Mouse (Mus musculus) small intestine, adult 2 months (tissue): ENCODE results near the gene Hecw2. TPM values are rescaled to one million over a fixed set of nuclear protein-coding genes. Genes with fewer than 3 reads are reported as not detected.

ENCODE experiments used
- H3K27ac ChIP-seq: fragments of 200-500 bp; 2 replicates; pipeline ENCODE4 v1.5.1; 2012; ENCODE audit warnings: low read depth, low read length, control low read depth, inconsistent platforms; ENCODE audit not compliant: insufficient read depth
- H3K27me3 ChIP-seq: fragments of 200-500 bp; 2 replicates; pipeline ENCODE4 v1.6.1; 2012; ENCODE audit warnings: mild to moderate bottlenecking, moderate library complexity, low read length, inconsistent platforms; ENCODE audit not compliant: control insufficient read depth, insufficient read depth
- H3K36me3 ChIP-seq: fragments of 200-500 bp; 2 replicates; pipeline ENCODE4 v1.6.1; 2012; ENCODE audit warnings: mild to moderate bottlenecking, low read length, control low read depth, inconsistent platforms; ENCODE audit not compliant: control insufficient read depth, insufficient read depth
- H3K4me1 ChIP-seq: fragments of 200-500 bp; 2 replicates; pipeline ENCODE4 v1.6.1; 2012; ENCODE audit warnings: low read length, inconsistent platforms, mixed read lengths; ENCODE audit not compliant: control insufficient read depth, insufficient read depth, insufficient read length
- H3K4me3 ChIP-seq: fragments of 200-500 bp; 2 replicates; pipeline ENCODE4 v1.5.1; 2012; ENCODE audit warnings: low read depth, mild to moderate bottlenecking, control low read depth, inconsistent platforms, low read length, moderate library complexity
- CTCF ChIP-seq: fragments of 200-500 bp; IDR thresholded peaks from 2 replicates; pipeline ENCODE4 v1.5.1; 2012; ENCODE audit warnings: low read depth, mild to moderate bottlenecking, control low read depth, inconsistent platforms, low read length, moderate library complexity, mixed read lengths; ENCODE audit not compliant: insufficient replicate concordance, insufficient read length; ENCODE audit errors: extremely low read depth
- POLR2A ChIP-seq: fragments of 200-500 bp; IDR thresholded peaks from 2 replicates; pipeline ENCODE4 v1.6.1; 2012; ENCODE audit warnings: low read depth, mild to moderate bottlenecking, control low read depth, inconsistent platforms, low read length, moderate library complexity
- WGBS: fragments of 180-500 bp; shearing (Covaris S2); methylation state at CpG from one replicate; pipeline ENCODE4 v1.1.7; 2018; 5-methylcytosine and 5-hydroxymethylcytosine counted together
- polyA plus RNA-seq: library from polyadenylated mRNA; depleted of rRNA; stranded (reverse); fragments of >200 nt; gene quantifications from 2 replicates; pipeline ENCODE4 v1.2.3, GENCODE M21; 2012

Gene Hecw2
- polyA plus RNA-seq, 1 experiment: 0.25 TPM

- Histone ChIP-seq H3K4me1 (no peaks in the 10 kb centered on the region), H3K27ac (peak overlapping the region; percentile 21; the same call in 1 of the 2 replicates), H3K4me3 (no peak overlapping the region), H3K36me3 (no peaks in the 10 kb centered on the region), H3K27me3 (no peaks in the 10 kb centered on the region)
- TF ChIP-seq CTCF (no peak), POLR2A (no peak)
- WGBS: 78% methylated on average over 2 of the region's 2 CpGs
These were observed 216.5 kb downstream of the Hecw2 start for GRCm38 (mm10) chr1:53978514-53978831.

DNA sequence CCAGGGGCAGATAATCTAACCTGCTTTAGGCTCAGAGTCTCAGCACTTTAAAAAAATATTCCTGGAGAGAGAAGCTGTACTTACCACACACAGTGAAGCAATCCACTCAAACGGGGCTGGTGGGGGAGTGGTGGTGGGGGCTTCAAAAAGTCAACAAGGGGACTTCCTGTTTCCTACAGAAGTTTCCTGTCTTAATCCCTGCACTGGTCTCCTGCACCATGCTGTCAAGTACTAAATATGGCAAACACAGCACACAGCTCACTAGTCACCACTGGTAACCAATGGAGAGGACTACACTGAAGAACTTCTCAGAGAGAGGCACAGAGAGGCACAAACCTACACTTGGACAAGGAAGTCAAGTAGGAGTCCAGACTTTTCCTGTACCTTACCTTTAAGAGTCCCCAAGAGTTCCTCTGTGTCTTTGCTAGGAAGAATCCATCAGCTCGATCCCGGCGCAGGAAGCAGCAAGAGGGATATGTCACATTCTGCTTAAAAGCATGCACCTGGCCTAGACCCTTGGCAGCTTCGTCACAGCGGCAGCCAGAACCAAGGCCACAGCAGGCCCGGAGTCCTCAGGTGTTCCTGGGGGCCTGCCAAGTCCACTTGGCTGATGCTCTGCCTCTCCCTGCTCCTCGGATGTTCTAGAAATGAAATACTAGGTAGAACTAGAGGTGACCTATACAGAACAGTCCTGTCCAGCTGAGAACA is 217.0 kb downstream of the Hecw2 start:
- WGBS: 58% methylated on average over 8 of the region's 8 CpGs

DNA sequence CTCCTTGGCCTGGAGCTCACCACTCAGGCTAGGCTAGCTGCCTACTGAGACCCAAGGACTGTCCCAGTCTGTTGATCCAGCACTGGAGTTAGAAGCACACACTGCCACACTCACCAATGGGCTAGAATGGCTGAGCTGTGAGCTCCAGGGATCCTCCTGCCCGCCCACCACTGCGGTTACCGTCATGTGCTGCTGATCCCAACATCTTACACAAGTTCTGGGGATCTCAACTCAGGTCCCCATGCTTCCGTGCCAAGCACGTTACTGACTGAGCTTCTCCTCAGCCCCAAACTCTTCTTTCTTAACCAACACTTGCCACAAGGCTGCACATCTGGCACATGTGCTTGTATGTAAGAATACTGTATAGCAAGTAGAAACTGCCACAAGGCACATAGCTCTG is 218.2 kb downstream of the Hecw2 start:
- Histone ChIP-seq H3K4me3 (no peak overlapping the region; the same call in 1 of the 2 replicates), H3K36me3 (no peaks in the 10 kb centered on the region), H3K27me3 (no peaks in the 10 kb centered on the region), H3K4me1 (no peaks in the 10 kb centered on the region), H3K27ac (no peak overlapping the region)
- WGBS: 91% methylated on average over 5 of the region's 5 CpGs
- no peak for TF ChIP-seq POLR2A

More for the DNA sequence above, 217.0 kb downstream of the Hecw2 start:
- H3K27ac ChIP-seq: peak overlapping the region; percentile 21; the same call in 1 of the 2 replicates
- TF ChIP-seq POLR2A: no peak
- TF ChIP-seq CTCF: no peak
- H3K4me3 ChIP-seq: 0 out of 2 replicates have a peak overlapping the region, but pooled peaks have one; percentile 12
- no peaks in the 10 kb centered on the region for H3K27me3 ChIP-seq
- no peaks in the 10 kb centered on the region for H3K4me1 ChIP-seq
- no peaks in the 10 kb centered on the region for H3K36me3 ChIP-seq

DNA sequence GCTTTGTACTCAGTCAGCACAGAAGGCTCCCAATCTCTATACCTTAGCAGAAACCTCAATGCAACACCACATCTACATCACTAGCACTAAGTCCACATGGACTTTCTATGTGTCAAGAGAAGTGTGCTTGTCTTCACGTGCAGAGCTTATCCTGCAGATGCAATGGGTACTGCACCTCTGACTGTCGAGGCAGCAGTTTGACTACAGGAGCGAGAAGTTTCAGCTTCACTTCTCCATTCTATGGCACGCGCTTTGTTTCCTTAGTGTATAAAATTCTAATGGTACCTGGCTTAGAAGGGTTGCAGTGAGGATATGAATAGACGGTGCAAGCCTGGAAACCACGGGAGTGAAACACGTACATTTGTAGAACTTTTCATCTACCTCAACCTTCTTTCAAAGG is 218.9 kb downstream of the Hecw2 start:
- TF ChIP-seq POLR2A (no peak), CTCF (no peak)
- H3K27me3 ChIP-seq: no peaks in the 10 kb centered on the region
- 84% methylated on average over 8 of the region's 8 CpGs for WGBS

DNA sequence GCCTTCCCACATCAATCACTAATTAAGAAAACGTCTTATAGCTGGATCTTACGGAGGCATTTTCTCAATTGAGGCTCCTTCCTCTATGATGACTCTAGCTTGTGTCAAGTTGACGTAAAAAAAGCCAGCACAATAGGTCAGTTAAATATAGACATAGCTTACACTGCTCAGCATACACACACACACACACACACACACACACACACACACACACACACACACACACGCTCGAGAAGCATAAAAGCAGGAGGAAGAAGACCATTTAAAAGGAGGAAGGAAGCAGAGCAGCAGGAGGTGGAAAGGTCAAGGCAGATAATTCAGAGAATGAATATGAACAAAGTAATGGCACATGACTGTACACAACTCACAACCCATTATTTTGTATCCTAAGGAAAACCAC is 220.0 kb downstream of the Hecw2 start:
- H3K27ac ChIP-seq: no peak overlapping the region
- H3K27me3 ChIP-seq: no peaks in the 10 kb centered on the region
- H3K4me3 ChIP-seq: no peak overlapping the region
- WGBS: 49% methylated on average over 5 of the region's 5 CpGs
- H3K36me3 ChIP-seq: no peaks in the 10 kb centered on the region
- no peak for TF ChIP-seq CTCF
- TF ChIP-seq POLR2A: no peak
- H3K4me1 ChIP-seq: no peaks in the 10 kb centered on the region

More for the DNA sequence above, 218.9 kb downstream of the Hecw2 start:
- no peak overlapping the region for H3K27ac ChIP-seq
- H3K4me3 ChIP-seq: no peak overlapping the region
- no peaks in the 10 kb centered on the region for H3K4me1 ChIP-seq
- no peaks in the 10 kb centered on the region for H3K36me3 ChIP-seq

DNA sequence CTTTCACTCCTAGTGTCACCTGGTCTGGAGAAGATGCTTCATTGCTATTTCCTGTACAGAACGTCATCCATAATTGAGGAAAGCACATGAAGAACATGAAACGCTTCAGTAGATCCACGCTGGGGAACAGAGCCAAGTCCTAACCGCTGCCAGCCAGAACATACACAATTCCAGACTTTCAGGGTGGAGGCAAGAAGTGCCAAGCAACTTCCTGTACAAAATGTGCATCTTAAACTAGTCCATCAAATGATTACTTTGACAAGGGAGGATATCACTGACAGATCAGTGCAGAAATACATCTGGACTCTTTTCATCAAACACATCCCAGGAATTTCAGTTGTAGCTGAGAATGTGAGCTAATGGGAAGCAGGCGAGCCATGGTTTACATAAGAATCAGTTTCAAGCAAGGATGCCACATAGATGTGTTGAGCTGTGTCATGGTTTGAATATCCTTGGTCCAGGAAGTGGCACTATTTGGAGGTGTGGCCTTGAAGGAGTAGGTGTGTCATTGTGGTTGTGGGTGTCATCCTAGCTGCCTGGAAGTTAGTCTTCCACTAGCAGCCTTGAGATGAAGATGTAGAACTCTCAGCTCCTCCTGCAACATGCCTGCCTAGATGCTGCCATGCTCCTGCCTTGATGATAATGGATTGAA is 224.5 kb downstream of the Hecw2 start:
- H3K4me1 ChIP-seq: no peaks in the 10 kb centered on the region
- WGBS: 83% methylated on average over 5 of the region's 5 CpGs
- H3K36me3 ChIP-seq: no peaks in the 10 kb centered on the region
- H3K4me3 ChIP-seq: no peak overlapping the region
- no peaks in the 10 kb centered on the region for H3K27me3 ChIP-seq
- TF ChIP-seq CTCF (no peak), POLR2A (no peak)
- no peak overlapping the region for H3K27ac ChIP-seq

- 65% methylated on average over 5 of the region's 5 CpGs for WGBS
- no peaks in the 10 kb centered on the region for H3K27me3 ChIP-seq
- no peak for TF ChIP-seq CTCF
- no peak for TF ChIP-seq POLR2A
- H3K36me3 ChIP-seq: no peaks in the 10 kb centered on the region
- H3K4me3 ChIP-seq: no peak overlapping the region
- H3K27ac ChIP-seq: no peak overlapping the region
- H3K4me1 ChIP-seq: no peaks in the 10 kb centered on the region
These were observed 242.6 kb downstream of the Hecw2 start for GRCm38 (mm10) chr1:53952395-53952794.
